Mouse (Mus musculus) v-Abl transformed pro-B cells (cell line): ENCODE measurements around the gene Foxo3.

Source experiments
- in situ Hi-C, 2 experiments: fragments of 400-800 bp; cut with MboI; formaldehyde crosslinking; loops; one replicate each; pipeline ENCODE4 v1.15.1; 2025; ENCODE audit not compliant: unreplicated experiment in 2 of 2

Foxo3 gene

DNA sequence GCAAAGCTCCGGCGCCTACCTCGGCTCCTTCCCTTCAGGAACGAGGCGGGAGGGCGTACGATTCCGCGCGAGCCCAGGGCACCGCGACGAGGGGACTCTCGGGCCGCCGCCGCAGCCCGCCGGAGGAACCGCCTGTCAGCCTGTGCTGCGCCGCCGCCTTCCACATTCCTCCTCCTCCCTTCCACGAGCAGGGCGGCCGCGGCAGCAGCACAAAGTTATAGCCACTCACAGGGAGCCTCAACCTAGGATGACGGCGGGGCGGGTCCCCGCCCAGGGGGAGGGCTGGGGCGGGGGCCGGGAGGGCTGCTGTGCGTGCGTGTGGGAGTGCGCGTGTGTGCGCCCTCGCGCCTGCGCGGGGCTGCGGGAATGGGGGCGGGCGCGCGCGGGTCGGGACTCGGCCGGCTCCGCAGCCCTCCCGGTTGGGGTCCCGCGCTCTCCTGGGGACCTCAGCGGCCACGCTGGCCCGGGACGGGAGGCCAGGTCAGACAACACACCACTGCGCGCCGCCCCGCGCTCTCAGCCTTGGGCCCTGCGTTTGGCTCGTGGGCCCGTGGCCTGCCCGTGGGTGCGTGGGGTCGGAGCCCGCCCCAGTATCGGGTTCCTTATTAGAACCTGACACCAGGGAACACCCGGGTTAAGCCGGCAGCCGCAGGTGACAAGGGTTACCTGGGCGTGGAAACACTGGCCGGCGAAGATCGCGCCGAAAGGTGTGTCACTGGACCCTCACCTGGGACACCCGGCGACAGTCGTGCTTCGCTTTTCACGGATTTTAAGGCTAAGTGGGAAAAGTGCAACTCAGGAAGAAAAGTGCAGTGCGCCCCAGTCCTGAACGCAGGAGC, at the start of gene Foxo3:
TSS of gene Foxo3 (minus strand) at position 249 of the 839 bp plus-strand sequence.
- in situ Hi-C loops = loop anchor here (10.0 to 25.0 kb wide), 2 partner anchors 382 to 764 kb away; partner anchors contain the start of gene Cd164 (in 1 of the 2)

DNA sequence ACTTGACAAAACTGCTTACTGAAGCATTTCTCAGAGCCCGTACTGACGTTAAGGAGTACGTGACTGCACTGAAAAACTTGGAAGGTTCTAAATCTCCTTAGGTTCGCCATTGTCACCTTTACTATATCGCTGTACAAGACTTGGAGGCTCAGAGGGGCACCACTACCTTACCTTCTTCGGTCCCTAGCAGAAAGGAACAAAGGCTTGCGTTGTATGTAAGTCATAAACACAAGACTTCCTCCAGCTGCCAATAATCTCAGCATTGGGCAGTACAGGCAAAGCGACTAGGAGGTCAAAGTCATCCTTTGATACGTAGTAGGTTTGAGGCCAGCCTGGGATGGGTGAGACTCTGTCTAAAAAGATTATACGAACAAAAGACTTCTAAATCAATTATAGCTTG, 48.8 kb upstream of the Foxo3 start:
- in situ Hi-C loops = no loop called here

DNA sequence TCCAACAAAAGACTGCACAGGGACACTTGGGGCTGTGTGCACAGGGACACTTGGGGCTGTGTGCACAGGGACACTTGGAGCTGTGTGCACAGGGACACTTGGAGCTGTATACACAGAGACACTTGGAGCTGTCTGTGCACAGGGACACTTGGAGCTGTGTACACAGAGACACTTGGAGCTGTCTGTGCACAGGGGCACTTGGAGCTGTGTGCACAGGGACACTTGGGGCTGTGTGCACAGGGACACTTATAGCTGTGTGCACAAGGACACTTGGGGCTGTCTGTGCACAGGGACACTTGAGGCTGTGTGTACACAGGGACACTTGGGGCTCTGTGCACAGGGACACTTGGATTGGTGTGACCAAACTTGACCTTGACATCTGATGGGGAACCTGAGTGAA, 47.4 kb upstream of the Foxo3 start:
- in situ Hi-C loops = no loop called here

DNA sequence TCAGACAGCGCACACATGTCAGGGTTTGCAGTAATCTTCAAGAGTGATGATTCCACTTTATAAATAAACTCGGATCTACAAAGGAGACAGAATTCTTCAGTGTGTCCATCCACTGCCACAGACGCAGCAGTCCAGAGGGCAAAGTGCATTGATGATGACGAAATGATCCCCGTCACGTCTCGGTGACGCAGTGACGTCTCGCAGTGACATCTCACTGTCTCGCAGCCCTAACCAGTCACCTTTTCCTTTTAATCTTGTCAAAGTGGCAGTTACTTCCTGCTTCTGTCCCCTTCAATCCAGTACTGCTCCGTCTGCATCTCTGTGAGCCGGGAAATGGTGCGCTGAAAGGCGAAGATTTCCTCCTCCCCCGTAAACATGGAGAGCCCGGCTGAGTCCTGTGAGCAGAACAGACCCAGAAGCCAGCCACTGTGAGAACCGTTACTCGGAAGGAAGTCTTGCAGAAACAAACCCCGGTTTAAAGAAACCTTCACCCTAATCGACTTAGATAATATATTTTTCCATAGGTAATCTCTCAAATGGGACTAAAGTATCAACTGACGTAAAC, 36.7 kb upstream of the Foxo3 start:
- in situ Hi-C loops = loop anchor here in 1 of 2 experiments (5.0 to 10.0 kb wide), 2 partner anchors 419 to 641 kb away; no protein-coding TSS in a partner anchor

DNA sequence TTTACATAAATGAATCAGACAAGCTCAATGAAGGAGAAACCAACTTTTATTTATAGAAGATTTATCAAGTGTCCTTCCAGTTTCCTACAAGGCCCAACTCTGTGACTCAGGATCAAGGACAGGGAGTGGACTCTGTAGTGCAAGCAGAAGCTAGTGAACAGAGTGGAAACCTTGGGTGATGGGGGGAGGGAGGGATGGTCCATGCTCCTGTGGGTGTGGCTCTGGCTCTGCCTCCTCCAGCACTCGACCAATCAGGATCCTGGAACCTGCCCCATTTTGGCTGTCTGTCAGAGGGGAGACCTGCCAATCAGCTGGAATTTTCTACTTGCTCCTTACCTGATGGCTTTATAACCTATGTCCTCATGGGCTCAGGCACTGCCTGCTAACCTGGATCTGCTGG, 36.0 kb upstream of the Foxo3 start:
- in situ Hi-C loops = loop anchor here in 1 of 2 experiments (5.0 to 10.0 kb wide), 2 partner anchors 420 to 642 kb away; no protein-coding TSS in a partner anchor

DNA sequence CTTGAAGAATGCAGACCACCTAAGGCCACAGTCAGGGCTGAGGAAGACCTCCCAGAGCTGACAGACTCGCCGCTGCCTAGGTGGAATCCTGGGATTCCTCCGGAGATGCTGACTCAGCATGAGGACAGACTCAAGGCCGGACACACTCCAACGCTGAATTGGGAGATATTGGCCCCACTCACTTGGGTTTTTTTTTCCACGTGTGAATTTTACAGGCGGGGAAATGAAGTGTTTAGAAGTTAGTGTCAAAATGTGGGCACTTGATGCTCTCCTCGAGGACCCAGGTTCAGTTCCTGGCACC, 32.1 kb upstream of the Foxo3 start:
- in situ Hi-C loops = loop anchor here (5.0 kb wide), 2 partner anchors 329 to 679 kb away; no protein-coding TSS in a partner anchor

DNA sequence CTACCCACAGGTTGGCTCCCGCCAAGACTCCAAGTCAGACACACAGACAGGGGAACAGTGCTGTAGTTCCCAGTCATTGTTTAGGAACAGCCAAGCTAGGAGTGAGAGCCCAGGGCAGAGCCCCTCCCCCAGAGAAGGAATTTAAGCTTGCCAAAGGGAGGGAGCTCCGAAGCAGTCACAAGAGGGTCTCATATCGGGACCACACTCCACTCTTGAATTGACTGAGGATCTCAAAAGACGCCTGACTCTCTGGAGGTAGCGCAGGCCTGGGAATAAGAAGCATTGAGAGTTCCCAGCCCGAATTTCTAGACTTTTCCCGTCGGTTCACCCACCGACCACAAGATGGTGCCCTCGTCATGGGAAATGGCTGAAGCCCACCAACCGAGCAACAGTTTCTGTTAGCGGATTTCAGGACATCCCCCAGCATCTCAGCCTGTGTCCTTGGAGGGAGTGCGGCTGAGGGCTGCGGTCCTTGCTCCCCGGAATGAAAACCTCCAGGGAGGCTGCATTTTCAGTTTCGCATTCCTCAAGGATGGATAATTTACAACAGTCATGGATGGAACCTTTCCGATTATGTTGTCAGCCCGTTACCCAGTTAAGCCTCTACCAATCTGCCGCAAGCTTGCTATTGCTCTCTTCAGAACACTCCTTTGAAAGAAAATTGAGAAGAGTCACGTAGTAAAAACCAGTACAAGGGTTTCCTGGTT, 31.6 kb upstream of the Foxo3 start:
- in situ Hi-C loops = loop anchor here (5.0 kb wide), 2 partner anchors 329 to 679 kb away; no protein-coding TSS in a partner anchor

DNA sequence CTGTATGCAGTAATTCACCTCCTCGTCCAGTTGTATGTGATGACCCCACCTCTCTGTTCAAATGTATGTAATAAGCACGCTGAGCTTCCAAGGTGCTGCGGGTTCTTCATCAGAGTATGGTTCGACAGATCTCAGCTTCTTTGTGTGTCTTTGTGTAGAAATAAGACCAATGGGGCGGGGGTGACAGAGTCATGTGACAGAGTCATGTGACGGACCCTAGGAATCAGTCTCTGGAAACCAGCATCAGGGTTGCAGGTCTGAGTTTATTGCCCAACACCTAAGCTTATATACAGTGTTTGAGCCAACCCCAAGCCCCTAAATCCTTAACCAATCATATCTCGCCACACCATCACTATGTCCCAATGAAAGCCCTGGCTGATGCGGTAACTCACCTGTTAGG, 29.9 kb upstream of the Foxo3 start:
- in situ Hi-C loops = loop anchor here (5.0 kb wide), 2 partner anchors 331 to 681 kb away; no protein-coding TSS in a partner anchor

DNA sequence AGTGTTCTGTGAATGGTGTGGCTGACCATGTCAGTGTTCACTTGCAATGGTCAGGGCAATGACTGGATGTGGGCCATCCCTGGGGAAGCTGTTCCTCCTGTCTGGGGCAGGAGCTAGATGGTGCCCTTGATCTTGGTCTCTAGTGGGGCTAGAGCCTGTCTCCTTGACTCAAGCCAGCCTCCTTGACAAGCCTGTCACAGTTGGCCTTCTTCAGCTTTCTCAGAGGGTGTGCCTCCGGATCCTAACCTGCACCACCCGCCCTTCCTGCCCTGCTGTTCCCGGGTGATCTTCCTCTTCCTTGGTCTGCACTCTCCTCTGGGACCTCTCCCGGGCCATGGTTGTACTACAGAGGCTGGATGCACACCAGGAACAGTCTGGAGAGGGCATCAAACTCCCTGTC, 24.2 kb upstream of the Foxo3 start:
- in situ Hi-C loops = no loop called here

DNA sequence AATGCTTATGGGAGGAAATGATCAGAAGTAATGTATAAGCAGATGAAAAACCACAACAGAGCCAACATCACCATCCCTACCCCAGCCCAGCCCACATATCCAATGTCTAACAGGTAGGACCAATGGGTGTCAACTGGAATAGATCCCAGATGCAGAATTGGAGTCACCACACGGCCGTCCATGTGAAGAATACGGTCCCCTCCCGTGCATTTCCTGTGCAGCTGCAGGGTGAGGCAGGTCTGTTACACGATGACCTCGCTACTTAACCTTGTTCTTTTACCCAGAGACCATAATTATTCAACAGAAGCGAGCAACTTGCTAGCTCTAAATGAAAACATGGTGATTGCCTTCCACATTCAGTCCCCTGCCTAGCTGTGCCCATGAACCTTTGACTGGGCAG, 23.4 kb upstream of the Foxo3 start:
- in situ Hi-C loops = loop anchor here (5.0 to 25.0 kb wide), 8 partner anchors 318 to 1295 kb away; partner anchors contain the start of genes Ak9 (in 1 of the 2), Cd164 (in 1 of the 2) and Fig4 (in 1 of the 2)

DNA sequence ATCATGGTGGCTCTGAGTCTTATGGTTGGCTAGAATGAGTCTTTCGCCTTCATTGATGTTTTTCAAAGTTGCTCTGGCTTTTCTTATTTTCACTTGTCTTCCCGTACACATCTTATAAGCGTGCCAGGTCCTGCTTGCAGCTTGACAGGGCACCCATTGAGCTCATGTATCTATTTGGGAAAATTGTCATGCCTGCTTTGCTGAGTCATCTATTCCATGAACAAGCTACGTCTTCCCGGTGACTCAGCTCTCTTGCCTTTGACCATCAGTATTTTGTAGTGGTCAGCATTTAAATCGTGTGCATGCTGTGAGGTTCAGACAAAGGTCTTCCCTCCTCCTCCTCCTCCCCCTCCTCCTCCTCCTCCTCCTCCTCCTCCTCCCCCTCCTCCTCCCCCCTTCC, 22.9 kb upstream of the Foxo3 start:
- in situ Hi-C loops = loop anchor here (5.0 to 25.0 kb wide), 8 partner anchors 317 to 1295 kb away; partner anchors contain the start of genes Ak9 (in 1 of the 2), Cd164 (in 1 of the 2) and Fig4 (in 1 of the 2)

DNA sequence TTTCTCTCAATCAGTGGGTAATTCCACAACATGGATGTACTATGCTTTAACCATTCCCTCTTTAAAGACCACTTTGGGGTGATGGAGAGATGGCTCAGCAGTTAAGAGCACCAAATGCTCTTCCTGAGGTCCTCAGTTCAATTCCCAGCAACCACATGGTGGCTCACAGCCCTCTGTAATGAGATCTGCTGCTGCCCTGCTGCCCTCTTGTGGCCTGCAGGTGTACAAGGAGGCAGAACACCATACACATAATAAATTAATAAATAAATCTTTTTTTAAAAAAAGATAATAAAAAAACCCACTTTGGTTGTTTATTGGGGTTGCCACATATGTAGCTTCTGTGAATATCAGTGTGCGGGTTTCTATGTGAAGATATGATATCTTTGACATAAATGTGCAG, 21.4 kb upstream of the Foxo3 start:
- in situ Hi-C loops = loop anchor here (5.0 to 25.0 kb wide), 8 partner anchors 316 to 1293 kb away; partner anchors contain the start of genes Ak9 (in 1 of the 2), Cd164 (in 1 of the 2) and Fig4 (in 1 of the 2)

DNA sequence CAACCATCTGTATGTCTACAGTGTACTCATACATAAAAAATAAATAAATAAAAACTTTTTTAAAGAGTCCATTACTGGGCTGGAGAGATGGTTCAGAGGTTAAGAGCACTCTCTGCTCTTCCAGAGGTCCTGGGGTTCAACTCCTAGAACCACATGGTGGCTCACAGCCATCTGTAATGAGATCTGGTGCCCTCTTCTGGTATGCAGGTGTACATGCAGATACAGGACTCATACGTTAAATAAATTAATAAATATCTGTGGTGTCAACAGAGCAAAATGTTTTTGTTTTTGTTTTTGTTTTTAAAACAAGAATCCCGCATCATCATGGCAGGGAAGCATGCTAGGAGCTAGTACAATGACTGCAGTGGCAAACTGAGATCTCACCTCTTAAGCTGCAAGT, 20.6 kb upstream of the Foxo3 start:
- in situ Hi-C loops = loop anchor here (5.0 to 25.0 kb wide), 8 partner anchors 315 to 1292 kb away; partner anchors contain the start of genes Ak9 (in 1 of the 2), Cd164 (in 1 of the 2) and Fig4 (in 1 of the 2)

DNA sequence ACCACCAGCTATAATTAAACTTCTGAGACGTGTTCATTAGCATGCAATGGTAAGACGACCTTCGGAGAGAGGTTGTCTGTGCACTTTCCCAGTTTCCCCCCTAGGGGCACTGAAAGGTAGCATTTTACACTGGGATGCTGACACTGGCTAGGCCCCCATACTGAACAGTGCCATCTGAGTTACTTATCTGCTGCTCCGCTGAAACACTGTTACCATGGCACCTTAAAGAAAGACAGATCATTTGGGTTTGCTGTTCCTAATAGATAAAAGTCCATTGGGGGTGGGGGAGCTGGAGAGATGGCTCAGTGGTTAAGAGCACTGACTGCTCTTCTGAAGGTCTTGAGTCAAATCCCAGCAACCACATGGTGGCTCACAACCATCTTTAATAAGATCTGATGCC, 20.0 kb upstream of the Foxo3 start:
- in situ Hi-C loops = loop anchor here (5.0 to 25.0 kb wide), 8 partner anchors 314 to 1292 kb away; partner anchors contain the start of genes Ak9 (in 1 of the 2), Cd164 (in 1 of the 2) and Fig4 (in 1 of the 2)

DNA sequence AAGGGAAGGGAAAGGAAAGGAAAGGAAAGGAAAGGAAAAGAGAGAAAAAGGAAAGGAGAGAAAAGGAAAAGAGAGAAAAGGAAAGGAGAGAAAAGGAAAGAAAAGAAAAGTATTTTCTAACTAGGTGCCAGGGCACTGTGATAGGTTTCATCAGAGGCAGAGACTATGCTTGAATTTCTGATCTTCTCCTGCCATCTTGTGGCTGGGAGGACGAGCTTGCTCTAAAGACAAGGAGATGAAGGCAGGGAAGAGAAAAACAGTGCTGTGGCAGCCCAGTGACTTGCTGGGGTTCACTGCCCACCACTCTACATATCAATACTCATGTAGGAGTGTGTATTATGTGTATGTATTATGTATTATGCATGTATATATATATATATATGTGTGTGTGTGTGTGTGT, 18.5 kb upstream of the Foxo3 start:
- in situ Hi-C loops = loop anchor here (5.0 to 25.0 kb wide), 8 partner anchors 313 to 1290 kb away; partner anchors contain the start of genes Ak9 (in 1 of the 2), Cd164 (in 1 of the 2) and Fig4 (in 1 of the 2)

DNA sequence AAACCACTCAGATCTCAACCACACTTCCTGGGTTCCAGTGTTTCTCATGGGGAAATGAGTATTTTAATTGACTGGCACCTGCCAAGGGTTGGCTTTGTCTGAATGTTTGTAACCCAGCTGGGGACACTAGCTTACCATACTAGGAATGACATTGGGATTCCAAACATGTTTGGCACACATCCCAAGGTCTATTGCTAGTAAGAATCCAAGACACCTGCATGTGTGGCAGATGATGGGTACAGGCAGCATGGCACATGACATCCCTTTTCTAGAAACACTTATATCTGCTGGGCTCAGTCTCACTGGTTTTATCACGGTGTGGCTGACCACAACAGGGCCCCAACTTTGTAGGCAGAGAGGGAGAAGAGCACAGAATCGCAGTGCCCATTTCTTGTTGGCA, 17.8 kb upstream of the Foxo3 start:
- in situ Hi-C loops = loop anchor here (5.0 to 25.0 kb wide), 5 partner anchors 312 to 1290 kb away; partner anchors contain the start of genes Ak9 (in 1 of the 2), Cd164 (in 1 of the 2) and Fig4 (in 1 of the 2)

DNA sequence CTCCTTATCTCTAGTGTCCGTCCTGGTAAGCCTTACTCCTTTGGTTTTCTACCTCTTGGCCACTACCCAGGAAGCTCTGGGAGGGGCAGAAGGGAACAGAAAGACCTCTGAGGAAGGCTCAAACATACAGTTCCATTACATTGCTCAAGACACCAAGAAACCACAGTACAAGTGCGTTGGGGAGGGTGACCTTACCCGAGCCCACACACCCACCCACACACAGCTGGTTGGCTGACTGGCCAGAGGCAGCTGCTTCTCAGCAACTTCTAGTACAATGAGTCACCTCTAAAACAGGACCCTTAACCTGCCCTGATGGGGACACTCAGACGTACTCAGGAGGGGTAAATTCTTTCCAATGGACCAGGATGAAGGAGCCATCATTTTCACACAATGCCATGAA, 17.3 kb upstream of the Foxo3 start:
- in situ Hi-C loops = loop anchor here (5.0 to 25.0 kb wide), 5 partner anchors 312 to 1289 kb away; partner anchors contain the start of genes Ak9 (in 1 of the 2), Cd164 (in 1 of the 2) and Fig4 (in 1 of the 2)

DNA sequence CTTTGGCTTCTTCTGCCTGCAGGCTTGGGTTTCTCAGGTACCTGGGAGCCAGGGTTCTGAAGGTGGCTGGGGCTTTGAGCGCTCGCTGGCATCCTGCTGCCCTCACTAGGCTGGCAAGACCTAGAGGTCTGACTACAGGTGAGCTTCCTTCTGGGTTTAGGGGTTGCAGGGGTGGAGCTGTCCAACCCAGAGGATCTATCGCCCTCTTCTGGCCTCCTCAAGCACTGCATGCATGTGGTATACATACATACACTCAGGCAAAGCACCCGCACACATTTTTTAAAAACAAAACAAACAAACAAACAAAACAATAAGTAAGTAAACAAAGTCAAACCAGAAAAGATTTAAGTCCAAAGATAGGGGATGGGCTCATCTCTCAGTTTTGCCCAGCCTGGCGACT, 14.8 kb upstream of the Foxo3 start:
- in situ Hi-C loops = loop anchor here (5.0 to 25.0 kb wide), 5 partner anchors 309 to 1287 kb away; partner anchors contain the start of genes Ak9 (in 1 of the 2), Cd164 (in 1 of the 2) and Fig4 (in 1 of the 2)

DNA sequence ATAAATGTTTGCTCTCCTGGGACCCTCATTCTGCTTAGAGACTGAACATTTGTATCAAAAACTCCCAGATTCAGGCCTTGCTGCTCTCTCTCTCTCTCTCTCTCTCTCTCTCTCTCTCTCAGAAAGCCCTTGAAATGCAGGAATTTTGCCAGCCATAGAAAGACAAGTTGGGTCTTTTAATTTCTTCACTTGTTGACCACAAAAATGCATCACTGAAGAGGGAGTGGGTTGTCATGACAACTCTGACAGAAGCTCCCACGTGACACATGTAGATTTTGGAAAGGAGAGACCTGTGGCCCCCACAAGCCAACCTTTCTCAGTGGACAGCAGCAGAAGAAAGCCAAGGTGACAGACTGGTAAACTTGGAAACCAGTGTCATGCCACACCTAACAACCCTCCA, 11.1 kb upstream of the Foxo3 start:
- in situ Hi-C loops = loop anchor here in 1 of 2 experiments (25.0 kb wide), 1 partner anchor 775 kb away; the partner anchor contains the start of gene Cd164
